Mouse (Mus musculus): ENCODE results near the gene Rps2. TPM values are rescaled to one million over a fixed set of nuclear protein-coding genes. Genes with fewer than 3 reads are reported as not detected.
"Not testable (repeated sequence)": the region's sequence is repeated elsewhere in the genome, so short reads cannot be mapped to it uniquely, and the experiment has no call there.

Gene Rps2
- polyA plus RNA-seq, 1 experiment from 2014 or later, result 1,576 TPM

DNA sequence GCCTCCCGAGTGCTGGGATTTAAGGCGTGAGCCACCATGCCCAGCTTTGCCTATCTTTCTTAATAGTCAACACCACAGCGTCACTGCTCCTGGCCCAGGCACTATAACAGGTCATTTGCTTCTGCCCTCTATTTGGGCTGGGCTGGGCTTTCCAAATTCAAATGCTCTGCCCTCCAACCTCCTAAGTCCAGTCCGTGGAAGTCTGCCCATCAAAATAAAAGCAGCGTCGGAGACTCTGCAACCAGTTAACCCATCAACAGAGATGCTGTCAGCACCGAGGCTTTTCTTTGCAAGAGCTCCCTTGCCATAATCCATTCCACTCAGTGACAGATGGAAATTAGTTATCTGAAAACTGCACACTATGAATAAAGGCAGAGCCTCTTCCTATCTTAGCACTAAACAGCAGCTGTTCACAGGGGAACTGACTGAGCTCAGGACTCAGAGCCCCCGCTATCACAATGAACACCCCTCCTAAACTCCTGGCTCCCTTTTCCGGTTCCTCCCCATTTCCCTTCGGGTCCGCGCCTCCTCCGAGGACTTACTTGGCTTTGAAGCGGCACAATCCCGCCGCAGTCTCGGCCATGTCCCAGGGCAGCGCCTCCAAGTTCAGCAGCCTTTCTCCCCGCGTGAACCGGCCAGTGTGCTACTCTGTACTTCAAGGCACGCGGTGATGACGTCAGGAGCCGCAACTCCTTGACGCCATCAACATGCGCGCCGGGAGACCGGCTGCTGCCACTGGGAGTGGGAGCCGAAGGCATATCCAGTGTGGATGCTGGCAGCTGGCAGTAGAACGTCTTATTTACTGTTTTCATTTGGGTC, 10.7 kb upstream of the Rps2 start, which contains the start of gene Tbl3:
Tbl3 (minus strand) TSS at position 679 of the 819 bp plus-strand sequence.
- Histone ChIP-seq H3K27ac (peak within 1 kb of the TSS; percentile 81), H3K4me1 (peaks cover 17% of the 10 kb centered on the region), H3K4me3 (peak within 1 kb of the TSS; percentile 90), H3K9ac (peak within 1 kb of the TSS; percentile 80), H3K9me3 (no peaks in the 10 kb centered on the region), H3K4me2 (peak within 1 kb of the TSS; percentile 74), H3K27me3 (no peaks in the 10 kb centered on the region), H3K36me3 (peaks cover 26% of the 10 kb centered on the region)
- WGBS, result 3% methylated on average over 32 of the region's 32 CpGs
- ATAC-seq (ENCODE audit: borderline replicate concordance, extremely low read depth, low FRiP score, low TSS enrichment), result peak; percentile 81

DNA sequence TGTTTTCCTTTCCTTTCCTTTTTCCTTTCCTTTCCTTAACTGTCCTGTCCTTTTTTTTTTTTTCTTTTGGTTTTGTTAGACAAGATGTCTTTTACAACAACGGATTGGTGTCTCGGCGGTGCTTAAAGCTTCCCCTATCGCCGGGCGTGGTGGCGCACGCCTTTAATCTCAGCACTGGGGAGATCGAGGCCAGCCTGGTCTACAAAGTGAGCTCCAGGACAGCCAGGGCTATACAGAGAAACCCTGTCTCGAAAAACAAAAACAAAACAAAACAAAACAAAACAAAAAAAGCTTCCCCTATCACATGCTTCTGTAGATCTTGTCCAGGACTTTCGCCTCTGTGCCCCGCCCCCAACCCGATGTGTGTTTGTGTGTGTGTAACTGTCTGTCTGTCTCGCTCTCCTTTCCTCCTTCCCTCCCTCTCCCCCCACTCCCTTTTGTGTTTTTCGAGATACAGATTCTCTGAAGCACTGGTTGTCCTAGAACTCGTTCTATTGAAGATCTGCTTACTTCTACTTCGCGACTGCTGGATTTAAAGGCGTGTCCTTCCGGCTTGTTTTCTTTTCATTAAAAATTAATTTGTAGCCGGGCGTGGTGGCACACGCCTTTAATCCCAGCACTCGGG, 10.0 kb upstream of the Rps2 start:
- Histone ChIP-seq H3K4me3 (peak overlapping the region; percentile 90), H3K27me3 (no peaks in the 10 kb centered on the region), H3K27ac (peak overlapping the region; percentile 81), H3K9ac (peak overlapping the region; percentile 80), H3K36me3 (peaks cover 19% of the 10 kb centered on the region), H3K4me2 (peak overlapping the region; percentile 74), H3K4me1 (peaks cover 17% of the 10 kb centered on the region), H3K9me3 (no peaks in the 10 kb centered on the region)
- 3% methylated on average over 24 of the region's 24 CpGs for WGBS
- ATAC-seq (ENCODE audit: borderline replicate concordance, extremely low read depth, low FRiP score, low TSS enrichment), result peak; percentile 55; the same call in 1 of the 2 replicates

DNA sequence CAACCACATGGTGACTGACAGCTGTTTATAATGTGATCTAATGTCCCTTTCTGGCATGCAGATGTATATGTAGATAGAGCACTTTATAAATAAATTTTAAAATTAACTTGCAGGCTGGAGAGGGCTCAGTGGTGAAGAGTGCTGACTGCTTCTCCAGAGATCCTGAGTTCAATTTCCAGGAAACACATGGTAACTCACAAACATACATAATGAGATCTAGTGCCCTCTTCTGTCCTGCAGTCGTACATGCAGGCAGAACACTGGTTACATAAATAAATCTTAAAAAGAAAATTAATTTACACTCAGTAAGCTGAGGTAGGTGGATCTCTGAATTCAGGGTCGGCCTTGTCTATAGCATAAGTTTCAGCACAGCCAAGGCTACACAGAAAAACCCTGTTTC, 9.3 kb upstream of the Rps2 start:
- Histone ChIP-seq H3K9ac (no peak overlapping the region), H3K4me3 (peak overlapping the region; percentile 90), H3K4me2 (peak overlapping the region; percentile 74; the same call in 1 of the 2 replicates), H3K36me3 (peaks cover 16% of the 10 kb centered on the region), H3K4me1 (peaks cover 17% of the 10 kb centered on the region), H3K27me3 (no peaks in the 10 kb centered on the region), H3K9me3 (no peaks in the 10 kb centered on the region), H3K27ac (no peak overlapping the region)
- no peak for ATAC-seq (ENCODE audit: borderline replicate concordance, extremely low read depth, low FRiP score, low TSS enrichment)
- 30% methylated on average over 2 of the region's 2 CpGs for WGBS

DNA sequence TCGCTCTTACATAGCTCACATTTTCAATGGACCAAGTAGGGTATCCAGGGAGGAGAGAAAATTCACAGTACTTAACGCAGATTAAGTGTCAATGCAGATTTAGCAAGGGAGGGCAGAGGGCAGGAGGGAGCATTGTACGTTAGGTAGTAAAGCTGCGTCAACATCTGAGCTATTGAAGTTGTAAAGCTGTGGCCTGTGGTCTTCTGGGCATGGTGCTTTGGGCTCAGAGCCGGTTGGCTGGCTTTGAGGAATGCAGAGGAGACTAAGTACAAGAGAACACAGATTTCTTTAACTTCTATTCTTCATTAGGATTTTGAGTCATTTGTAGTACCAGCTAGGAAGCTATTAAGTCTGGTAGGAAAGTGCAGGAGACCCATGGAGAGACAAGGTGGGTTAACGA, 2.4 kb upstream of the Rps2 start:
- ATAC-seq (ENCODE audit: borderline replicate concordance, extremely low read depth, low FRiP score, low TSS enrichment), result no peak
- Histone ChIP-seq H3K27ac (no peak overlapping the region), H3K36me3 (peaks cover 13% of the 10 kb centered on the region; the same call in 1 of the 2 replicates), H3K27me3 (no peaks in the 10 kb centered on the region), H3K4me3 (no peak overlapping the region), H3K9me3 (no peaks in the 10 kb centered on the region), H3K4me2 (no peak overlapping the region), H3K9ac (no peak overlapping the region), H3K4me1 (peaks cover 8% of the 10 kb centered on the region)
- 79% methylated on average over 6 of the region's 6 CpGs for WGBS

DNA sequence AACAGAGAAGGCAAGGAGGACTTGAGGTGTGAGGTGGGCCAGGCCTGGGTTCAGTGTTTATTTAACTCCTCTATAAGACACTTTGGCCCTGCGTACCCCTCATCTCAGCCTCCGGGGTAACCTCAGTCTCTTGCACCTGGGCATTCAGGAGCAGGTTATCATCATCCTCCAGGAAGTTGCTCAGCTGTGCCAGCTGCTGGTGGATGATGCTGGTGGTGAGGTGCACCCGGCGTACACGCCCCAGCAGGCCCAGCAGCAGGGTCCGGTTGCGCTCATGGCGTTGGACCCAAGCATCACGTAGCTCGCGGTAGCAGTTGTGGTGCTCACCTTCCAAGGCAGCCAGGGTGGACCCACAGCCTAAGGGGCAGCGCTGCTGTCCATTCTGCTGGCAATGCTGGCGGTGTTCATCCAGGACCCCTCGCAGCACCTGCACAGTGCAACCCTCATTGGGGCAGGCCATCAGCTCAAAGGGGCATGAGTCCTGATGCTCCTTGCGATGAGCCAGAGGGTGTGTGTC, 1.7 kb upstream of the Rps2 start:
- ATAC-seq (ENCODE audit: borderline replicate concordance, extremely low read depth, low FRiP score, low TSS enrichment), result no peak
- Histone ChIP-seq H3K4me3 (no peak overlapping the region), H3K27me3 (no peaks in the 10 kb centered on the region), H3K4me1 (peaks cover 9% of the 10 kb centered on the region), H3K9me3 (no peaks in the 10 kb centered on the region), H3K27ac (no peak overlapping the region), H3K9ac (no peak overlapping the region), H3K4me2 (no peak overlapping the region), H3K36me3 (peaks cover 14% of the 10 kb centered on the region)
- 94% methylated on average over 15 of the region's 15 CpGs for WGBS

DNA sequence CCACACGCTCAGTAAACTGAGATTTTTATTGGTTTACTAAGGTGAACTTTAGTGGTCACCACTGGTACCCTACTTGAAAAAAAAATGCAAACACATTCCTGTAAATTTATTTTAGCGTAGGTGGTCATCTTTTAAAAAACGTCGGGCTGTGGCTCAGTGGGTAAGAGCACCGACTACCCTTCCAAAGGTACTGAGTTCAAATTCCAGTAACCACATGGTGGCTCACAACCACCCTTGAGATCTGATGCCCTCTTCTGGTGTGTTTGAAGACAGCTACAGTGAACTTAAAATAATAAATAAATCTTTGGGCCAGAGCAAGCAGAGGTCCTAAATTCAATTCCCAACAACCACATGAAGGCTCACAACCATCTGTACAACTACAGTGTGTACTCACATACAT, 1.0 kb downstream of the Rps2 start:
- not testable (repeated sequence) for H3K27me3 ChIP-seq; H3K9me3 ChIP-seq; H3K27ac ChIP-seq; ATAC-seq (ENCODE audit: borderline replicate concordance, extremely low read depth, low FRiP score, low TSS enrichment)
- Histone ChIP-seq H3K4me1 (peaks cover 33% of the 10 kb centered on the region), H3K36me3 (peaks cover 29% of the 10 kb centered on the region), H3K4me3 (peak overlapping the region; percentile 91), H3K4me2 (peak overlapping the region; percentile 62), H3K9ac (peak overlapping the region; percentile 97)
- 54% methylated on average over 5 of the region's 5 CpGs for WGBS

DNA sequence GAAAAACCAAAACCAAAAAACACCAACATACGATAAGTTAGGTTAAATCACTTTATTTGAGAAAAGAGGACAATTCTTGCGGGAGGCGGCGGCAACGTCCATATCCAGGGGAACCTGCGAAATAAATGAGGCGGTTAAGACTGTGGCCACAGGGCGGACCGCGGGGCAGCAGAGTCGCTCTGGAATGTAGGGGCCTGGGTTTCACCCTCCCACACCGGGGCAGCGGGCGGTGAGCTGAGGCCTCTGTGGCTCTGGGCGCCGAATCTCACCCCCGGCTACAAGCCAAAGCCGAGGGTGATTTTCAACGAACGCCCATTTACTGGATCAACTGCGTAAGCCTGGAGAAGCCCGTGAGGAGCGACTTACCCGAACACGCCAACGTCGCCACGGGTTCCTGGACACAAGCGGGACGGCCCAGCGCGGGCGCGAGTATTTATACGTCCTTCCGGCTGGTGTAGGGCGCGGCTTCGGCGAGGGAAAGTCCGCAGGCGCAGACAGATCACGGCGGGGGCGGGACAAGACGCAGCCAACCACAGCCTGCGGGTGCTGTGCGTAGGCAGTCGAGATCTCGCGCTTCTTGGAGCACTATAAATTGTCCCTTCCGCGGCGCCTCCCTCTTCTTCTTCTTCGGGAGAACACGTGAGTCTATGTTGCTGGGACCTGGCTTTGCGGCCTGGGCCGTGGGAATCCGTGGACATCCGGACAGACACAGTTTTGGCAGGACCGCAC, 1.7 kb downstream of the Rps2 start:
- peak overlapping the region; percentile 81 for H3K4me2 ChIP-seq
- H3K9ac ChIP-seq, result peak overlapping the region; percentile 97
- no peaks in the 10 kb centered on the region for H3K9me3 ChIP-seq
- peaks cover 29% of the 10 kb centered on the region for H3K36me3 ChIP-seq
- peak; percentile 97 for ATAC-seq (ENCODE audit: borderline replicate concordance, extremely low read depth, low FRiP score, low TSS enrichment)
- under 1% methylated on average over 61 of the region's 61 CpGs for WGBS
- peaks cover 36% of the 10 kb centered on the region for H3K4me1 ChIP-seq
- no peaks in the 10 kb centered on the region for H3K27me3 ChIP-seq
- peak overlapping the region; percentile 91 for H3K4me3 ChIP-seq
- peak overlapping the region; percentile 84 for H3K27ac ChIP-seq

DNA sequence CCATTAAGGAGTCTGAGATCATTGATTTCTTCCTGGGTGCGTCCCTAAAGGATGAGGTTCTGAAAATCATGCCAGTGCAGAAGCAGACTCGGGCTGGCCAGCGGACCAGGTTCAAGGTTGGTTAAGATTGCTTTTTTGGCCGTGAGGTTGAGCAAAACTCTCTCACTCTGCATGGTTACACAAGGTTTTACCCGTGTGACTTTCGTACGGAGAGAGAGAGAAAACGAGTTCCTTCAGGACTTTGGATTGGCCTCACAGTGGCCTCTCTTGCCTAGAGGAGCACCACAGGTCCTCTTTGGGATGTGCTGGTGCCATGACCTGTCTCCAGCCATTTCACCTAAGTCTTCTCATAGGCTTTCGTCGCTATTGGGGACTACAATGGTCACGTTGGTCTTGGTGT, 2.7 kb downstream of the Rps2 start:
- under 1% methylated on average over 11 of the region's 11 CpGs for WGBS
- H3K9me3 ChIP-seq, result not testable (repeated sequence)

DNA sequence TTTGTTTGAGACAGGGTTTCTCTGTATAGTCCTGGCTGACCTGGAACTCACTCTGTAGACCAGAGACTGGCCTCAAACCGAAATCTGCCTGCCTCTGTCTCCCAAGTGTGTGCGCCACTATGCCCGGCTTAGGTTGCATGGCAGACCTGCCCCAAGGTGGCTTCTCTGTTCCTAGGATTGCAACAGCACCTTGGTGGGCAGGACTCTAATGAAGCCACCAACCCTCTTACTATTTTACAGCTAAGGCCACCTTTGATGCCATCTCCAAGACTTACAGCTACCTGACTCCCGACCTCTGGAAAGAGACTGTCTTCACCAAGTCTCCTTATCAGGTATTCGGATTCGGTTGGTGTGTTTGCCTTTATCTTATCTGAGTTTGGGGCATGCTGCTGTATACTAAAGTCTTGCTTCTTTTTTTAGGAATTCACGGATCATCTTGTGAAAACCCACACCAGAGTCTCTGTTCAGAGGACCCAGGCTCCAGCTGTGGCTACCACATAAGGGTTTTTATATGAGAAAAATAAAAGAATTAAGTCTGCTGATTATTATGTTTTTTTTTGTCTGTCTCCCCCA, 3.6 kb downstream of the Rps2 start:
- not testable (repeated sequence) for H3K9me3 ChIP-seq; H3K27ac ChIP-seq; H3K27me3 ChIP-seq; ATAC-seq (ENCODE audit: borderline replicate concordance, extremely low read depth, low FRiP score, low TSS enrichment)
- Histone ChIP-seq H3K36me3 (peaks cover 20% of the 10 kb centered on the region), H3K9ac (peak overlapping the region; percentile 80), H3K4me2 (peak overlapping the region; percentile 81), H3K4me1 (peaks cover 36% of the 10 kb centered on the region), H3K4me3 (peak overlapping the region; percentile 91)
- WGBS, result 41% methylated on average over 7 of the region's 7 CpGs

More for the DNA sequence above, 2.7 kb downstream of the Rps2 start:
- H3K27ac ChIP-seq, result peak overlapping the region; percentile 84
- H3K9ac ChIP-seq, result peak overlapping the region; percentile 80
- not testable (repeated sequence) for H3K27me3 ChIP-seq; ATAC-seq (ENCODE audit: borderline replicate concordance, extremely low read depth, low FRiP score, low TSS enrichment)
- H3K36me3 ChIP-seq, result peaks cover 23% of the 10 kb centered on the region
- peak overlapping the region; percentile 91 for H3K4me3 ChIP-seq
- peaks cover 36% of the 10 kb centered on the region for H3K4me1 ChIP-seq
- peak overlapping the region; percentile 81 for H3K4me2 ChIP-seq

DNA sequence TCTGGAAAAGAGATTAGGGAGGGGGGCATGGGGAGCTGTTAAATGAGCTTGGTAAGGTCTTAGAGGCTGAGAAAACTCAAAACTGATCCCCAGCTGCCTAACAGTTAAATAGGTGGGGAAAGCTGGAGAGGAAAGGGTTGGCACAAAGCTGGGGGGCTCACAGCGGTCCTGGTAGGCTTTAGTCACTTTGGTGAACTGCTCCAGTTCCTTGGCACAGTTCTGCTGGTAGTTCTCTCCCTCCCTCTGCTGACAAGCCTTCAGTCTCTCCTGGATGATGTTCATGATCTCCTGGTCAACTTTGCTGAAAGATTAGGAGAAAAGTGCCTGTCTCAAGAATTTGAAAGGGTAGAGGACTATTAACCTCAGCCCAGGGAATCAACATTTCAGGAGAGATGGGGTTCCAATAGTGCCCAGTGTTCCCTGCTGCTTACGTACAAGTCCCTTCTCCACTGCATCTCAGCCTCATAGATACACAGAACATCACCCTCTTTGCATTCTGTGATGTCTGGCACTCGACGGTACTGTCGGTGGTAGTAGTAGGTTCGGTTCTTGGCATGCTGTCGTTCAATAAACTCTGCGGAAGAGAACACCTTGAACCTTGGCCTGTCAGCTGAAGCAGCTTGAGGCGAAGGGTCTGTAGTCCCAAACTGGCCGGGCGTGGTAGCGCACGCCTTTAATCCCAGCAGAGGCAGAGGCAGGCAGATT, 4.5 kb downstream of the Rps2 start:
- Histone ChIP-seq H3K36me3 (peaks cover 20% of the 10 kb centered on the region), H3K9me3 (no peaks in the 10 kb centered on the region), H3K4me3 (peak overlapping the region; percentile 84; the same call in 1 of the 2 replicates), H3K27me3 (no peaks in the 10 kb centered on the region), H3K4me2 (peak overlapping the region; percentile 81), H3K4me1 (peaks cover 36% of the 10 kb centered on the region), H3K9ac (0 out of 2 replicates have a peak overlapping the region, but pooled peaks have one; percentile 12), H3K27ac (0 out of 2 replicates have a peak overlapping the region, but pooled peaks have one; percentile 0)
- no peak for ATAC-seq (ENCODE audit: borderline replicate concordance, extremely low read depth, low FRiP score, low TSS enrichment)
- WGBS, result 27% methylated on average over 13 of the region's 13 CpGs
